Mouse (Mus musculus): ENCODE results near the gene Dnajc10. TPM values are rescaled to one million over a fixed set of nuclear protein-coding genes. Genes with fewer than 3 reads are reported as not detected.
A peak's percentile ranks its signal among the peaks of the same experiment; 100 is the strongest.

The Dnajc10 gene
- 188 and 230 TPM in 2 replicates for polyA plus RNA-seq (2012; rRNA removed)

GRCm38 (mm10) chr2:80315242-80316161 lies at the start of gene Dnajc10:
Gene Dnajc10 (plus strand): TSS chr2:80315466.
- DNase-seq (ENCODE audit: low read depth) = peak; percentile 17

GRCm38 (mm10) chr2:80266894-80267293 lies 48.4 kb upstream of the Dnajc10 start:
- no peak for DNase-seq (ENCODE audit: low read depth)

GRCm38 (mm10) chr2:80268053-80268452 lies 47.2 kb upstream of the Dnajc10 start:
- DNase-seq (ENCODE audit: low read depth) = no peak

- no peak for DNase-seq (ENCODE audit: low read depth)
Measured at GRCm38 (mm10) chr2:80271431-80271830, 43.8 kb upstream of the Dnajc10 start.

- no peak for DNase-seq (ENCODE audit: low read depth)
Measured at GRCm38 (mm10) chr2:80273038-80273437, 42.2 kb upstream of the Dnajc10 start.

GRCm38 (mm10) chr2:80273763-80274162 lies 41.5 kb upstream of the Dnajc10 start:
- DNase-seq (ENCODE audit: low read depth) = no peak

- no peak for DNase-seq (ENCODE audit: low read depth)
Measured at GRCm38 (mm10) chr2:80275136-80275535, 40.1 kb upstream of the Dnajc10 start.

GRCm38 (mm10) chr2:80282214-80282613 lies 33.1 kb upstream of the Dnajc10 start:
- no peak for DNase-seq (ENCODE audit: low read depth)

GRCm38 (mm10) chr2:80286397-80286796 lies 28.9 kb upstream of the Dnajc10 start:
- no peak for DNase-seq (ENCODE audit: low read depth)

GRCm38 (mm10) chr2:80292172-80292571 lies 23.1 kb upstream of the Dnajc10 start, which contains the start of gene Prdx6b:
Gene Prdx6b (plus strand): TSS chr2:80292472.
- no peak for DNase-seq (ENCODE audit: low read depth)

GRCm38 (mm10) chr2:80298334-80298733 lies 16.9 kb upstream of the Dnajc10 start:
- no peak for DNase-seq (ENCODE audit: low read depth)

GRCm38 (mm10) chr2:80300806-80301205 lies 14.5 kb upstream of the Dnajc10 start:
- no peak for DNase-seq (ENCODE audit: low read depth)

GRCm38 (mm10) chr2:80303957-80304356 lies 11.3 kb upstream of the Dnajc10 start:
- no peak for DNase-seq (ENCODE audit: low read depth)

- DNase-seq (ENCODE audit: low read depth) = no peak
Measured at GRCm38 (mm10) chr2:80307701-80308100, 7.6 kb upstream of the Dnajc10 start.

GRCm38 (mm10) chr2:80309775-80310174 lies 5.5 kb upstream of the Dnajc10 start:
- DNase-seq (ENCODE audit: low read depth) = no peak

- DNase-seq (ENCODE audit: low read depth) = no peak
Measured at GRCm38 (mm10) chr2:80310772-80311171, 4.5 kb upstream of the Dnajc10 start.

- no peak for DNase-seq (ENCODE audit: low read depth)
Measured at GRCm38 (mm10) chr2:80311350-80311749, 3.9 kb upstream of the Dnajc10 start.

- DNase-seq (ENCODE audit: low read depth) = no peak
Measured at GRCm38 (mm10) chr2:80314201-80314600, 1.1 kb upstream of the Dnajc10 start.

- DNase-seq (ENCODE audit: low read depth) = no peak
Measured at GRCm38 (mm10) chr2:80314854-80315241, 418 bp upstream of the Dnajc10 start.

GRCm38 (mm10) chr2:80322878-80323277 lies 7.6 kb downstream of the Dnajc10 start:
- DNase-seq (ENCODE audit: low read depth) = no peak

- DNase-seq (ENCODE audit: low read depth) = no peak
Measured at GRCm38 (mm10) chr2:80325779-80326178, 10.5 kb downstream of the Dnajc10 start.

- no peak for DNase-seq (ENCODE audit: low read depth)
Measured at GRCm38 (mm10) chr2:80327272-80327671, 12.0 kb downstream of the Dnajc10 start.

- no peak for DNase-seq (ENCODE audit: low read depth)
Measured at GRCm38 (mm10) chr2:80328961-80329653, 13.8 kb downstream of the Dnajc10 start.
